Mouse (Mus musculus) G1E (cell line): ENCODE results near the gene Plekhh2.

Experiments used
- CTCF ChIP-seq: IDR thresholded peaks from 2 replicates; pipeline ENCODE4 v1.5.1; 2012; ENCODE audit warnings: low read depth, low read length, inconsistent platforms, mixed read lengths
- GATA1 ChIP-seq: IDR thresholded peaks from 2 replicates; pipeline ENCODE4 v1.6.1; 2012; ENCODE audit warnings: borderline replicate concordance, low read length, inconsistent platforms, mixed read lengths
- POLR2AphosphoS5 ChIP-seq: IDR thresholded peaks from 2 replicates; pipeline ENCODE4 v1.6.1; 2012; ENCODE audit warnings: low read depth, low read length, inconsistent platforms; ENCODE audit not compliant: insufficient replicate concordance
- TAL1 ChIP-seq: conservative IDR thresholded peaks from 2 replicates; pipeline ENCODE4 v1.6.1; 2012; ENCODE audit warnings: low read depth, low read length, inconsistent platforms, mixed read lengths

DNA sequence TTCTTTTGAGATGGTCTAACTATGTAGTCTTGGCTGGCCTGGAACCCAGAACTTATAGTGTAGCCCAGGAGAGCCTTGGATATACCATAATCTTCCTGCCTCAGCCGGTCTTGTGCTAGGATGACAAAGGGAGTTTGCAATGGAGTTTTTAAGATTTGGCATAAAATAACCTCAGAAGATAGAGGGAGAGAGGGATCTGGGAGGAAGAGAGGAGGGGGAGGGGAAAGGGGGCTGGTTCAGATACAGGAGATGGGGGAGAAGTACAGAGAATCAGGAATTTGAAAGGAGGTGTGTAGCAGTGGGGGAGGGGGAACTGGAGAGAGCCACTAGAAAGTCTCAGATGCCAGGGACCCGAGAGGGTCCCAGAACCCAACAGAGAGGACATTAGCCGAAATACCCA is 7.7 kb downstream of the Plekhh2 start:
- TF ChIP-seq POLR2AphosphoS5 (no peak), CTCF (no peak), TAL1 (no peak), GATA1 (no peak)
